26 mouse cellular contexts compared by ENCODE assay signal in the genomic region with DNA sequence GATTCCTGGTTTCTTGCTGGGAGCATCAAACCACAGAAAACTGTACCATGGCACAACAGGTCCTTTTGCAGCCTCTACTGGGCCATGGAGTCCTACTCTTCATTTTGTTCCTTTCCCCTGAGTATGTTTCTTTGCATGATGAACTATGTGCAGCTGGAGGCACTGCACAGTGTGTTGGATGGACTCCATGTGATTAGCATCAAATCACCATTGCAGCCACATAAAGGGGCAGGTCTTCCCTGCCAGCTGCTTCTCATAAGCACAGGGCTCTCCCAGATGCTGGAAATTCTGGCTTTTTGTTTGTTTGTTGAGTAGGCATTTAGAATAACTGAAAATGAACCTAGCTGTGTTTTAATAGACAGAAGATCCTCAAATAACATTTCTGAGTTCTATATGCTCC.
"Had no signal": no experiment of that assay in that cellular context is flagged by ENCODE, and none has a peak within 500 bp of the region (broad histone marks: within the 10 kb centered on the region; RNA-seq: fewer than 3 reads in every experiment).

No protein-coding gene starts in this region.

- H3K9ac ChIP-seq: heart, embryonic 12.5 days; hindbrain, embryonic 12.5 days; hindbrain, embryonic 14.5 days; intestine, embryonic 15.5 days; limb, embryonic 13.5 days; limb, embryonic 15.5 days; liver, embryonic 12.5 days; liver, embryonic 14.5 days had no signal

- H3K27me3 ChIP-seq: heart, embryonic 12.5 days; hindbrain, embryonic 12.5 days; intestine, embryonic 15.5 days; limb, embryonic 13.5 days; limb, embryonic 15.5 days; liver, embryonic 12.5 days had no signal

- H3K4me2 ChIP-seq: heart, embryonic 12.5 days; hindbrain, embryonic 12.5 days; hindbrain, embryonic 14.5 days; intestine, embryonic 15.5 days; limb, embryonic 13.5 days; limb, embryonic 15.5 days; liver, embryonic 12.5 days had no signal

- H3K36me3 ChIP-seq: heart, embryonic 12.5 days; hindbrain, embryonic 10.5 days; hindbrain, embryonic 12.5 days; intestine, embryonic 15.5 days; limb, embryonic 13.5 days; limb, embryonic 15.5 days; liver, embryonic 12.5 days had no signal

- H3K9me3 ChIP-seq: heart, embryonic 12.5 days; hindbrain, embryonic 10.5 days; hindbrain, embryonic 12.5 days; intestine, embryonic 15.5 days; limb, embryonic 13.5 days; limb, embryonic 15.5 days; liver, embryonic 12.5 days had no signal

- H3K4me3 ChIP-seq: heart, adult 2 months; heart, embryonic 12.5 days; hindbrain, embryonic 10.5 days; hindbrain, embryonic 12.5 days; intestine, embryonic 15.5 days; limb, embryonic 13.5 days; limb, embryonic 15.5 days; liver, embryonic 12.5 days had no signal

- H3K4me1 ChIP-seq: heart, embryonic 12.5 days; hindbrain, embryonic 10.5 days; hindbrain, embryonic 12.5 days; intestine, embryonic 15.5 days; limb, embryonic 13.5 days; limb, embryonic 15.5 days; liver, embryonic 12.5 days had no signal

- DNase-seq: gastrocnemius, postnatal 14 days; gastrocnemius, postnatal 36 days; heart, adult 11 months; heart, adult 2 months; heart, postnatal 10 days; heart, postnatal 4 days; kidney, adult 18-20 months; kidney, adult 8-10 months; kidney, postnatal 10 days; kidney, postnatal 25 days; kidney, postnatal 4 days; layer of hippocampus, adult 9-11 months; layer of hippocampus, postnatal 36 days; left cerebral cortex, postnatal 4 days had no signal

- H3K27ac ChIP-seq: heart, adult 2 months; hindbrain, embryonic 10.5 days; hindbrain, embryonic 12.5 days; hindbrain, embryonic 14.5 days; intestine, embryonic 15.5 days; limb, embryonic 13.5 days; limb, embryonic 15.5 days; liver, embryonic 12.5 days; liver, embryonic 14.5 days had no signal

- ATAC-seq: hindbrain, embryonic 16.5 days; inflammation-experienced regulatory T-cells, adult 6 months; intestine, embryonic 15.5 days; intestine, postnatal 0 days; liver, embryonic 12.5 days had no signal
